Mouse (Mus musculus) heart, adult 2 months (tissue): Measurements from ENCODE around the gene Slc46a3.
A peak's percentile ranks its signal among the peaks of the same experiment; 100 is the strongest.

ENCODE experiments used
- CTCF ChIP-seq: fragments of 200-600 bp; IDR thresholded peaks from 2 replicates; pipeline ENCODE4 v1.8.1; 2022; ENCODE audit warnings: antibody characterized with exemption, mild to moderate bottlenecking, moderate library complexity
- EP300 ChIP-seq: fragments of 200-500 bp; IDR thresholded peaks from 2 replicates; pipeline ENCODE4 v1.6.1; 2011; ENCODE audit warnings: low read depth, low read length, control low read depth; ENCODE audit not compliant: insufficient read depth
- POLR2A ChIP-seq: fragments of 200-500 bp; IDR thresholded peaks from 2 replicates; pipeline ENCODE4 v1.6.1; 2011; ENCODE audit warnings: mild to moderate bottlenecking, low read depth, low read length, control low read depth; ENCODE audit not compliant: insufficient read depth

- TF ChIP-seq POLR2A: no peak
- TF ChIP-seq CTCF: peak; percentile 56
- TF ChIP-seq EP300: no peak
Measured at GRCm38 (mm10) chr5:147915038-147915566, 20.5 kb upstream of the Slc46a3 start.
